Mouse (Mus musculus): Measurements from ENCODE around the gene Nrbp1. TPM values are rescaled to one million over a fixed set of nuclear protein-coding genes. Genes with fewer than 3 reads are reported as not detected.

The Nrbp1 gene
- polyA plus RNA-seq, 2 experiments, result 30.8 to 39.4 TPM

- no peak overlapping the region for H3K27ac ChIP-seq
- no peaks in the 10 kb centered on the region for H3K9me3 ChIP-seq (ENCODE audit: control insufficient read depth, low read length)
- peak overlapping the region in 1 of 2 experiments; percentile 79; a peak in 2 of 4 replicates for H3K4me3 ChIP-seq (ENCODE audit: insufficient read depth in 1 of 2, low read depth in 2 of 2, low read length in 2 of 2)
- H3K4me1 ChIP-seq (replicated peaks; ENCODE audit: control insufficient read depth in 2 of 2, insufficient read depth in 2 of 2, low read length in 1 of 2), result peaks cover 5 to 11% of the 10 kb centered on the region in 2 experiments
- peak overlapping the region; percentile 90 for H3K9ac ChIP-seq (replicated peaks)
- DNase-seq (ENCODE audit: low read depth in 3 of 3, low spot score in 3 of 3) (no peak), ATAC-seq (ENCODE audit: insufficient read depth) (no peak)
- TF ChIP-seq EP300 (IDR thresholded peaks at IDR 0.05; ENCODE audit: low read depth) (no peak), CTCF (IDR thresholded peaks at IDR 0.05; ENCODE audit: low read depth) (no peak)
- H3K4me2 ChIP-seq (ENCODE audit: low read depth), result peak overlapping the region; percentile 81
- H3K36me3 ChIP-seq (replicated peaks; ENCODE audit: control insufficient read depth, insufficient read depth, low read depth), result peaks cover 58% of the 10 kb centered on the region
- WGBS (ENCODE audit: insufficient replicate concordance), result 86% methylated on average over 16 of the region's 16 CpGs
- H3K27me3 ChIP-seq (ENCODE audit: control insufficient read depth, insufficient read depth, low read length), result no peaks in the 10 kb centered on the region
Measured at GRCm38 (mm10) chr5:31194486-31195485, 45.9 kb upstream of the Nrbp1 start.

GRCm38 (mm10) chr5:31195671-31196070, 45.0 kb upstream of the Nrbp1 start:
- H3K4me1 ChIP-seq (replicated peaks; ENCODE audit: control insufficient read depth in 2 of 2, insufficient read depth in 2 of 2, low read length in 1 of 2), result peaks cover 5 to 11% of the 10 kb centered on the region in 2 experiments
- ATAC-seq (ENCODE audit: insufficient read depth), result no peak
- H3K27me3 ChIP-seq (ENCODE audit: control insufficient read depth, insufficient read depth, low read length), result no peaks in the 10 kb centered on the region
- no peak overlapping the region for H3K4me3 ChIP-seq (ENCODE audit: insufficient read depth in 1 of 2, low read depth in 2 of 2, low read length in 2 of 2)
- H3K27ac ChIP-seq, result no peak overlapping the region
- TF ChIP-seq EP300 (IDR thresholded peaks at IDR 0.05; ENCODE audit: low read depth) (no peak), CTCF (IDR thresholded peaks at IDR 0.05; ENCODE audit: low read depth) (no peak)
- peaks cover 57% of the 10 kb centered on the region for H3K36me3 ChIP-seq (replicated peaks; ENCODE audit: control insufficient read depth, insufficient read depth, low read depth)
- no peak overlapping the region for H3K9ac ChIP-seq (replicated peaks)
- WGBS (ENCODE audit: insufficient replicate concordance), result 79% methylated on average over 4 of the region's 4 CpGs
- no peaks in the 10 kb centered on the region; the same call in 1 of the 2 replicates for H3K9me3 ChIP-seq (ENCODE audit: control insufficient read depth, low read length)
- no peak for DNase-seq (ENCODE audit: low read depth in 3 of 3, low spot score in 3 of 3)
- H3K4me2 ChIP-seq (ENCODE audit: low read depth), result no peak overlapping the region

DNA sequence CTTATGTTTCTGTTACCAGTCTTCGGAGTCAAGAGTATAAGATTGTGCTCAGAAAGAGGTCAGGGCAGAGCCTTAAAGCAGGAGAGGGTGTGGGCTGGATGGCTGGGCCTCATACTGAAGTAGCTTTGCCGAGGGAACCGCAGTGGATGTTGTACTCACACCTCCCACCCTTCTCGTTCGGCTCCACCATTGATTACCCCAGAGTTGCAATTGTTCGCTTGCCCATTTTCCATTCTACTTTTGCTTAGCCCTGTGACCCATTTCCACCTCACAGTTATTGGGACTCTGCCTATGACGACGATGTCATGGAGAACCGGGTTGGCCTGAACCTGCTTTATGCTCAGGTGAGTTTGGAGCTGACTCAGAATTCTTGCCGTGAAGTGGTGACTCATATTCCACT, 44.5 kb upstream of the Nrbp1 start:
- Histone ChIP-seq H3K4me1 (replicated peaks; ENCODE audit: control insufficient read depth in 2 of 2, insufficient read depth in 2 of 2, low read length in 1 of 2) (peaks cover 5 to 11% of the 10 kb centered on the region in 2 experiments), H3K4me3 (ENCODE audit: insufficient read depth in 1 of 2, low read depth in 2 of 2, low read length in 2 of 2) (no peak overlapping the region), H3K27ac (no peak overlapping the region), H3K9me3 (ENCODE audit: control insufficient read depth, low read length) (no peaks in the 10 kb centered on the region; the same call in 1 of the 2 replicates), H3K27me3 (ENCODE audit: control insufficient read depth, insufficient read depth, low read length) (no peaks in the 10 kb centered on the region), H3K4me2 (ENCODE audit: low read depth) (no peak overlapping the region), H3K36me3 (replicated peaks; ENCODE audit: control insufficient read depth, insufficient read depth, low read depth) (peaks cover 56% of the 10 kb centered on the region), H3K9ac (replicated peaks) (no peak overlapping the region)
- DNase-seq (ENCODE audit: low read depth in 3 of 3, low spot score in 3 of 3), result no peak
- TF ChIP-seq CTCF (IDR thresholded peaks at IDR 0.05; ENCODE audit: low read depth) (no peak), EP300 (IDR thresholded peaks at IDR 0.05; ENCODE audit: low read depth) (no peak)
- no peak for ATAC-seq (ENCODE audit: insufficient read depth)
- 88% methylated on average over 10 of the region's 10 CpGs for WGBS (ENCODE audit: insufficient replicate concordance)

DNA sequence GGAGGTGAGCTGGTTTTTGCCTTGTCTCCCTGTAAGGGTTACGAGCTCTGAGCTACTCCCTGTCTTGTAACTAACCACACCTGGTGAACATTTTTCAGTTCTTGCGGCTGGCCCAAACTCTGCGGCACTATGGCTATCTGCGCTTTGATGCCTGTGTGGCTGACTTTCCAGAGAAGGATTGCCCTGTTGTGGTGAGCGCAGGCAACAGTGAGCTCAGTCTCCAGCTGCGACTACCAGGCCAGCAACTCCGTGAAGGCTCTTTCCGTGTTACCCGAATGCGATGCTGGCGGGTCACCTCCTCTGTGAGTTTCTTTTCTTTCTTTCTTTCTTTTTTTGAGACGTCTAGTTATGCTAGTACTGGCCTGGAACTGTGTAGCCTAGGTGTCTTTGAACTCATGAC, 43.6 kb upstream of the Nrbp1 start:
- H3K4me3 ChIP-seq (ENCODE audit: insufficient read depth in 1 of 2, low read depth in 2 of 2, low read length in 2 of 2), result no peak overlapping the region
- H3K4me1 ChIP-seq (replicated peaks; ENCODE audit: control insufficient read depth in 2 of 2, insufficient read depth in 2 of 2, low read length in 1 of 2), result peaks cover 2 to 11% of the 10 kb centered on the region in 2 experiments
- no peak overlapping the region for H3K4me2 ChIP-seq (ENCODE audit: low read depth)
- ATAC-seq (ENCODE audit: insufficient read depth) (no peak), DNase-seq (ENCODE audit: low read depth in 3 of 3, low spot score in 3 of 3) (no peak)
- no peaks in the 10 kb centered on the region for H3K27me3 ChIP-seq (ENCODE audit: control insufficient read depth, insufficient read depth, low read length)
- H3K9ac ChIP-seq (replicated peaks), result no peak overlapping the region
- H3K36me3 ChIP-seq (replicated peaks; ENCODE audit: control insufficient read depth, insufficient read depth, low read depth), result peaks cover 56% of the 10 kb centered on the region
- TF ChIP-seq CTCF (IDR thresholded peaks at IDR 0.05; ENCODE audit: low read depth), result no peak
- no peak for TF ChIP-seq EP300 (IDR thresholded peaks at IDR 0.05; ENCODE audit: low read depth)
- 90% methylated on average over 12 of the region's 12 CpGs for WGBS (ENCODE audit: insufficient replicate concordance)
- no peaks in the 10 kb centered on the region; the same call in 1 of the 2 replicates for H3K9me3 ChIP-seq (ENCODE audit: control insufficient read depth, low read length)
- H3K27ac ChIP-seq, result no peak overlapping the region

DNA sequence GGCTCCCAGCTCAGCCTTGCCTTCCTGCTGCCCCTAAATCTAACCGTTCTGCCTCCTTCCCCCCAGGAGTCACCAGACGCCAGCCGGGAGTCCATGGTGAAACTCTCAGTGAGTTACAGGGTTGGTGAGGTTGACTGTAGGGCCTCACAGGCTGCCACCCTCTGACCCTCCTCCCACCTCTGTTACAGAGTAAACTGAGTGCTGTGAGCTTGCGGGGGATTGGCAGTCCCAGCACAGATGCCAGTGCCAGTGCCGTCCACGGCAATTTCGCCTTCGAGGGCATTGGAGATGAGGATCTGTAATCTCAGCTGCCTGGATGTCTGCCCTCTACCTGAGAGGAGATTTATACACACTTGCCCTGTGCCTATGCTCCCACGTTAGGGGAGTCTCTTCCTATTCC, 42.5 kb upstream of the Nrbp1 start:
- Histone ChIP-seq H3K36me3 (replicated peaks; ENCODE audit: control insufficient read depth, insufficient read depth, low read depth) (peaks cover 63% of the 10 kb centered on the region), H3K27ac (no peak overlapping the region), H3K4me1 (replicated peaks; ENCODE audit: control insufficient read depth in 2 of 2, insufficient read depth in 2 of 2, low read length in 1 of 2) (peaks cover 2 to 11% of the 10 kb centered on the region in 2 experiments), H3K9me3 (ENCODE audit: control insufficient read depth, low read length) (no peaks in the 10 kb centered on the region; the same call in 1 of the 2 replicates), H3K27me3 (ENCODE audit: control insufficient read depth, insufficient read depth, low read length) (no peaks in the 10 kb centered on the region), H3K4me3 (ENCODE audit: insufficient read depth in 1 of 2, low read depth in 2 of 2, low read length in 2 of 2) (no peak overlapping the region), H3K9ac (replicated peaks) (no peak overlapping the region), H3K4me2 (ENCODE audit: low read depth) (no peak overlapping the region)
- ATAC-seq (ENCODE audit: insufficient read depth) (no peak), DNase-seq (ENCODE audit: low read depth in 3 of 3, low spot score in 3 of 3) (no peak)
- TF ChIP-seq EP300 (IDR thresholded peaks at IDR 0.05; ENCODE audit: low read depth) (no peak), CTCF (IDR thresholded peaks at IDR 0.05; ENCODE audit: low read depth) (no peak)
- WGBS (ENCODE audit: insufficient replicate concordance), result 79% methylated on average over 9 of the region's 9 CpGs
